Mouse (Mus musculus) forebrain, embryonic 13.5 days (tissue): ENCODE measurements around the gene Il2rb. TPM values are rescaled to one million over a fixed set of nuclear protein-coding genes. Genes with fewer than 3 reads are reported as not detected.
A peak's percentile ranks its signal among the peaks of the same experiment; 100 is the strongest.

Experiments
- ATAC-seq: fragments of 200-750 bp; cut with Nextera tagmentation; 2 replicates; pipeline ENCODE4 v1.8.0; 2017
- H3K27ac ChIP-seq: fragments of 300-500 bp; sonication (generic); 2 replicates; pipeline ENCODE4 v1.5.1; 2015; ENCODE audit warnings: inconsistent platforms, mild to moderate bottlenecking, moderate library complexity
- H3K27me3 ChIP-seq: fragments of 300-500 bp; sonication (generic); 2 replicates; pipeline ENCODE4 v1.6.1; 2015; ENCODE audit warnings: mild to moderate bottlenecking, inconsistent platforms
- H3K36me3 ChIP-seq: fragments of 300-500 bp; sonication (generic); 2 replicates; pipeline ENCODE4 v1.6.1; 2015; ENCODE audit warnings: mild to moderate bottlenecking, inconsistent platforms; ENCODE audit not compliant: poor library complexity, severe bottlenecking
- H3K4me1 ChIP-seq: fragments of 300-500 bp; sonication (generic); 2 replicates; pipeline ENCODE4 v1.6.1; 2015; ENCODE audit warnings: inconsistent platforms
- H3K4me2 ChIP-seq: fragments of 300-500 bp; sonication (generic); 2 replicates; pipeline ENCODE4 v1.6.1; 2015; ENCODE audit warnings: inconsistent platforms, mild to moderate bottlenecking, moderate library complexity
- H3K4me3 ChIP-seq: fragments of 300-500 bp; sonication (generic); 2 replicates; pipeline ENCODE4 v1.5.1; 2015; ENCODE audit warnings: mild to moderate bottlenecking, inconsistent platforms
- H3K9ac ChIP-seq: fragments of 300-500 bp; sonication (generic); 2 replicates; pipeline ENCODE4 v1.6.1; 2015; ENCODE audit warnings: mild to moderate bottlenecking, inconsistent platforms
- H3K9me3 ChIP-seq: fragments of 300-500 bp; sonication (generic); replicated peaks from 2 replicates; pipeline ENCODE4 v1.6.1; 2016; ENCODE audit warnings: inconsistent platforms
- WGBS: fragments of 180-500 bp; shearing (Covaris S2); methylation state at CpG from one replicate; pipeline ENCODE4 v1.1.7; 2015; 5-methylcytosine and 5-hydroxymethylcytosine counted together
- polyA plus RNA-seq: library from polyadenylated mRNA; unstranded; fragments of >200 nt; fragmentation: Nextera tagmentation; extraction: Ambion mirVana; gene quantifications from 2 replicates; pipeline ENCODE4 v1.2.1, GENCODE M21; 2015

The Il2rb gene
- not detected in 2 replicates for polyA plus RNA-seq

DNA sequence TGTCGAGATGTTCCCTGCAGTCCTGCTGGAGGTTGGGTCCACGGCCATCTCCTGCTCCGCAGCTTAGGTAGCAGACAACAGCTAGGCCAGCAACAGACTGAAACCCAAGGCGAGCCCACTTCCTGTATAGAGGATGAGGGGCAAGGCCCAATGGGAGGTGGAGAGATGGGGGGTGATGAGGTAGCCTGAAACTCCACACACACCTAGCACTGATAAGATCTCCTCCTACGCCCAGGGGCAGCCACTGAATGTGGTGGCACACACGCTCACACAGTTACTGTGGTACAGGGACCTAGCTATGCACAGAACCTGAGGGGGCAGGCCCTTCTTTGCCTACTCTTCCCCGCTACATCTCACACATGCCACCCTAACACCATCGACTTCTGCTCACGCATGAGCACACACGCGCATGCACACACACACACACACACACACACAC, at the start of gene Il2rb:
TSS of gene Il2rb (minus strand) at position 304 of the 439 bp plus-strand sequence.
- no peak within 1 kb of the TSS for H3K27ac ChIP-seq
- no peak for ATAC-seq
- H3K9me3 ChIP-seq = no peaks in the 10 kb centered on the region
- no peak within 1 kb of the TSS for H3K4me3 ChIP-seq
- H3K9ac ChIP-seq = no peak within 1 kb of the TSS
- H3K4me2 ChIP-seq = no peak within 1 kb of the TSS
- H3K36me3 ChIP-seq = no peaks in the 10 kb centered on the region
- H3K27me3 ChIP-seq = no peaks in the 10 kb centered on the region
- no peaks in the 10 kb centered on the region for H3K4me1 ChIP-seq
- WGBS = 93% methylated on average over 11 of the region's 11 CpGs

DNA sequence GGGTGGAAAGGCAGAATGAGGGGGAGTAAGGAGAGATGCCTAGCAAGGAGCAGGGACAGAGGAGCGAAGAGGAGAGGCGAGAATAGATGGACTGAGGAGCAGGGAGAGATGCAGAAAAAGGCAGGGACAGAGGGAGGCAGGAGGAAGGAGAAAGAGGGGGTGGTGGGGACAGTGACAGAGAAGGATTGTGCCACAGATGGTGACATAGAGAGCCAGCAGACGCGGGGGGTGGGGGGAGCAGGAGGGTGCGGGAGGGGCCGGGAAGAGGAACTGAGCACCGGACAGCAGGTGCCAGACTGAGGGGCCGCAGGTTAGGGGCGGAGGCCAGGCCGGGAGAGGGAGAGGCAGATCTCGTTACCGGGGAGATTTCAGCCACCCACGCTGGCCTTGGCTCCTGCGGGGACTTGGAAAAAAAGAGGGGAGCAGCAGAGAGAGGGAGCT, 49.5 kb upstream of the Il2rb start, which contains the start of gene Sstr3:
TSS of gene Sstr3 (minus strand) at position 125 of the 441 bp plus-strand sequence.
- Histone ChIP-seq H3K4me1 (peaks cover 37% of the 10 kb centered on the region), H3K36me3 (no peaks in the 10 kb centered on the region), H3K27ac (peak within 1 kb of the TSS; percentile 33; the same call in 1 of the 2 replicates), H3K4me3 (no peak within 1 kb of the TSS), H3K4me2 (peak within 1 kb of the TSS; percentile 43), H3K9me3 (no peaks in the 10 kb centered on the region), H3K9ac (peak within 1 kb of the TSS; percentile 38), H3K27me3 (no peaks in the 10 kb centered on the region)
- ATAC-seq = peak; percentile 39
- WGBS = 11% methylated on average over 14 of the region's 14 CpGs

DNA sequence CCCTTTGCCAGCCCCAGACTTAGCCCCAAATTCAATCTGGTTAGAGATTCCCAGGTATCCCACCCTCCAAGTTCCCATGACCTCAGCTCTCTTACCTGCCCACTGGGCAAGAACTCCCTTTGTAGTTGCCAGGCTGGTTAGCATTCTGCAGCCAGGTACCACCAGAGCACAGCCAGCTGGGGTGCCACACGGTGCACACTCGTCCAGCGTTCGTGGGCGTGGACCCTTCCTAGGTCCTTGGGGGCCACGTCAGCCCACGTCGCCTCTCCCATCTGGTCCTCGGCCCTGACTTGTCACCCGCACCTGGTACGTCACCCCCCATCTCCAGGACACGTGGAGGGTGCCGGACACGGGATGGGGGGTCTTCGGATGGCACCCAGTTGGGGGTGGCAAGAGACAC, 49.0 kb upstream of the Il2rb start:
- H3K4me2 ChIP-seq = peak overlapping the region; percentile 43
- ATAC-seq = no peak
- H3K27ac ChIP-seq = no peak overlapping the region

DNA sequence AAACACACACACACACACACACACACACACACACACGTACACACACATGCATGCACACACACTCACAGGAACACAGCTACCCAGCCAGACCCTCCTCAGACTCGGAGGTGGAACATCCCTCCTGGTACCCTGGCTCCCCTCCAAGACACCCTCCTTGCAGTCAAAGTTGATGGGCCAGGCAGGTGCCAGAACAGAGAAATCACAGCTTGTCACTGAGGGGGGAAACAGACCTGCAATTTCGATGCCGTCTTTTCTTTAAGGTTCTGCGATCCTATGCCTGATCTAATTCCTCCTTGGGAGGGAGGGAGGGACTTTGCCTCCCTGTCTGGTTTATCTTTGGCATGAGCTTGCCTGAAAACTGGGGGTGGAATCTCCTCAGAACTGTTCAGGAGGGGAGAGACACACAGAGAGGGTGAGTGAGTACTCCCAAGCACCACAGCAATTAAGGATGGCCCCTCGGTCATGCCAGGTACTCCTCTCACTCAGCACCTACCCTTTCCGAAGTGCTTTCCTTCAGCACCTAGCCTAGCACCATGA, 47.8 kb upstream of the Il2rb start:
- H3K36me3 ChIP-seq = no peaks in the 10 kb centered on the region
- H3K27me3 ChIP-seq = no peaks in the 10 kb centered on the region
- H3K4me1 ChIP-seq = peaks cover 37% of the 10 kb centered on the region
- no peak overlapping the region for H3K9ac ChIP-seq
- H3K9me3 ChIP-seq = no peaks in the 10 kb centered on the region
- peak overlapping the region; percentile 10 for H3K4me2 ChIP-seq
- peak; percentile 52; the same call in 1 of the 2 replicates for ATAC-seq
- WGBS = 54% methylated on average over 7 of the region's 7 CpGs
- H3K27ac ChIP-seq = peak overlapping the region; percentile 35
- H3K4me3 ChIP-seq = no peak overlapping the region

More for the DNA sequence above, 49.0 kb upstream of the Il2rb start:
- 79% methylated on average over 15 of the region's 15 CpGs for WGBS
- H3K4me3 ChIP-seq = no peak overlapping the region
- H3K9me3 ChIP-seq = no peaks in the 10 kb centered on the region
- H3K27me3 ChIP-seq = no peaks in the 10 kb centered on the region
- peak overlapping the region; percentile 34; the same call in 1 of the 2 replicates for H3K9ac ChIP-seq
- H3K36me3 ChIP-seq = no peaks in the 10 kb centered on the region
- H3K4me1 ChIP-seq = peaks cover 37% of the 10 kb centered on the region

DNA sequence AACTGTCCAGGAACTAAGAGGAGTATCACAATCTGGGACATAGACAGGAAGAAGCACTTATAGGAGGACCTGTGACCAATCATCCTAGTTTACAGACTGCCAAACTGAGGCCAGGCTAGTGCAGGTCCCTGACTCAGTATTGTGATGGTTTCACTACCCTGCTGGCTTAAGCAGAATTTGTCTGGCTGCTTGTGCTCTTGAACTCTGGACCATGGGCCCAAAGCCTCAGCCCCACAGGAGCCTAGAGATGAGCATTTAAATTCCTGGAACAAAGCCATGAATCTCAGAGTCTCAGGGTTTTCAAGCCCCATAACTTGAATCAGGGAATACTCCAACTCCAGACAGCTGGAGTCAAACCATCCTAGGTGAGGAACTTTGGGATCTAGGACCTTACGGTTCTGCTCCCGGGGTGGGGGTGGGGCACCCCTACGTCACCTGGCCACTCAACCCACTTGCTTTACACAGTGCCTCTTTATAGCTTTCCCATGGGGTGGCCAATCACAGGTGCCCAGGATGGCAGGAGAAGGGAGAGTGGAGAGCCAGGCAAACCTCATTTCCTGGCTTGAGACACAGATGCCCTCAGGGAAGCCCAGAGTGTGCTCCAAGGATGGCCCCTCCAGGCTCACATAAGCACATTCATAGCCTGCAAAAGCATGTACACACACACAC, 47.2 kb upstream of the Il2rb start:
- H3K9me3 ChIP-seq = no peaks in the 10 kb centered on the region
- peak overlapping the region; percentile 10; the same call in 1 of the 2 replicates for H3K4me2 ChIP-seq
- peaks cover 37% of the 10 kb centered on the region for H3K4me1 ChIP-seq
- no peaks in the 10 kb centered on the region for H3K36me3 ChIP-seq
- no peak for ATAC-seq
- WGBS = 89% methylated on average over 3 of the region's 3 CpGs
- H3K27me3 ChIP-seq = no peaks in the 10 kb centered on the region
- H3K9ac ChIP-seq = no peak overlapping the region
- H3K27ac ChIP-seq = peak overlapping the region; percentile 35
- H3K4me3 ChIP-seq = no peak overlapping the region

DNA sequence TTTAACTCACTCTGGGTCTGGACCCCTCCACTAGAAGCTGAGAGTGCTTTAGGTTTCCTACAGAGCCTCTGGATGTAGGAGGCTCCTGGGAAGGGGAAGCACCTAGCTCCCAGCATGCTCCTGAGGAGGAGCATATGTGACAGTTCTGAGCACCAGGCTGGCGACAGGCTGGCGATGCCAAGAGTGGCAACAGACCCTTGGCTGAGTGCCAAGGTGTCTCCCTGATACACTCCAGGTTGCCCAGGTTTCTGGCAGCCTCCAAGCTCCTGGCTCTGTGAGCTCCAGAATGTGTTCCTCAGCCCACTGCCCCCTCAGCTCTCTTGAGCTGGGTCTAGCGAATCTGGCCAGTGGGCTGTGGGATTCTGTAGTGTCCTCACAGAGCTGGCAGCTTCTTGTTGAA, 46.5 kb upstream of the Il2rb start:
- WGBS = 47% methylated on average over 3 of the region's 3 CpGs
- H3K4me2 ChIP-seq = 0 out of 2 replicates have a peak overlapping the region, but pooled peaks have one; percentile 10

DNA sequence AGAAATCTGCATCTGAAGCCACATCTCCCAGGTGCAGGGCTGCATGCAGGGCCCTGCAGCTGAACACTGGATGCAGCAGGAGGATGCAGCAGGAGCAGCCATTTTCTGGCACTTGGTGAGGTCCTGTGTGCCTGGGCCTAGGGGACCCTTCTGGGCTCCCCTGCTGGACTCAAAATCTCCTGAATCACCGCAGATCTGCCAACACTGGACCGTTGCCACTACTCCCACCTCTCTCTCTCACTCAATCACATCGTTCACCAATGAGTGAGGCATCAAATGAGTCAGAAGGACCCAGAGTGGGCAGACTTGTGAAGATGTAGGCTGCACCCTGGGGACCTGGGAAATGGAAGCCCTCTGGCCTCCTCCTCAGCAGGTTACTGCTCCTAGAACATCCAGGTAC, 46.0 kb upstream of the Il2rb start:
- WGBS = 76% methylated on average over 3 of the region's 3 CpGs
- Histone ChIP-seq H3K9me3 (no peaks in the 10 kb centered on the region), H3K4me1 (peaks cover 37% of the 10 kb centered on the region), H3K9ac (no peak overlapping the region), H3K36me3 (no peaks in the 10 kb centered on the region), H3K27me3 (no peaks in the 10 kb centered on the region), H3K27ac (peak overlapping the region; percentile 62), H3K4me3 (no peak overlapping the region), H3K4me2 (no peak overlapping the region)
- no peak for ATAC-seq

More for the DNA sequence above, 46.5 kb upstream of the Il2rb start:
- Histone ChIP-seq H3K27ac (peak overlapping the region; percentile 62), H3K9ac (peak overlapping the region; percentile 8; the same call in 1 of the 2 replicates), H3K36me3 (no peaks in the 10 kb centered on the region), H3K27me3 (no peaks in the 10 kb centered on the region), H3K4me1 (peaks cover 37% of the 10 kb centered on the region), H3K9me3 (no peaks in the 10 kb centered on the region), H3K4me3 (no peak overlapping the region)
- ATAC-seq = peak; percentile 66

DNA sequence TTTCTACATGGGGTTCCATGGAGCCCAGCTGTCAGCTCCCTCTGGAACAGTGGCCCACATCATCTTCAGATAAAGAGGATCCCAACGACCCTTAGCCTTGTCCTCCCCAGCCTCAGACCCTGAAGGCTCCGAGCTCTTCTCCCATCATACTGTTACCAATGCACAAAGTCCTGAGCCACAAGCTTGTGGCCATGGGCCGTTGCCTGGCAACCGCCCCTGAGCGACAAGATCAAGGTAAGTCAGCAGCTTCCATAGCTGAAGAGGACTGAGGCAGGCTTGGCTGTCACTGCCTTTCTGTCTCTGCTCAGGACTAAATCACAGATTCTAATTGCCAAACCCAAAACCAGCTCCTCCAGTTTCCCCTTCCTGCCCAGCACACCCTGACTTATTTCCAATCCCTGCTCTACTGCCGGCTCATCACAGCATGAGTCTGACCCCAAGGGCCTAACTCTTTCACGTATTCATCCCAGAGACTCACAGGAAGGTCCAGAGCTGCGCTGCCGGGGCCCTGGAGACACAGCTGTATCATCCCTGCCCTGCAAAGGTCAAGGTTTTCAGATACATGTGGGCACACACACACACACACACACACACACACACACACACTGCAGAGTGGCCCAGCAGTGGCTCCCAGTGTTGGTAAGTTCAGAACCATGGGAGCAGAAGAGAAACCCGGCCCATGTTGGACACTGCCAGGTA, 40.8 kb upstream of the Il2rb start:
- ATAC-seq = no peak
- Histone ChIP-seq H3K4me3 (no peak overlapping the region), H3K4me2 (no peak overlapping the region), H3K9ac (no peak overlapping the region; the same call in 1 of the 2 replicates), H3K4me1 (peaks cover 10% of the 10 kb centered on the region), H3K36me3 (no peaks in the 10 kb centered on the region), H3K9me3 (no peaks in the 10 kb centered on the region), H3K27ac (no peak overlapping the region), H3K27me3 (no peaks in the 10 kb centered on the region)
- 47% methylated on average over 10 of the region's 10 CpGs for WGBS

DNA sequence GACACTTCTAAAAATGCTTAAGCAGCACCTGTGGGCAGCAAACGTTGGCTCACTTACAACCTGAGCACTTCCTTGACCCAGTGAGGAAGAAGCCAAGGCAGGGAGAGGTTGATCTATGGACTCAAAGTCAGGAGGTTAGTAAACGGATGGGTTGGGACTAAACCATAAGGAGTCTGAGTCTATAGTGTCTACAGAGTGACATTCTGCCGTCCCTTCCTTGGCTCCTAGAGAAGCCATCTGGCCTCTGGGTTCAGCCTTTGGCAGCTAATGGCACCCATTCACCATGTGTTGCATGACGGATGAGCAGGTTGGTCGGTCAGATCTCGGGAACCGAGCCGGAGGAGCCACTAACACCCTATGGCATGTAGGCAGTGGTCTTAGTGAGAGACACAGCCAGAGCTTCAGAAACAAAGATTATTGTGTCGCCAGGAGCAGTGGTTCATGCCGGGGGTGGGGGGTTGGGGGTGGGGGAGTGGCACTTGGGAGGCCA, 38.3 kb upstream of the Il2rb start:
- Histone ChIP-seq H3K4me2 (no peak overlapping the region), H3K27me3 (no peaks in the 10 kb centered on the region), H3K4me3 (no peak overlapping the region), H3K4me1 (peaks cover 32% of the 10 kb centered on the region), H3K9ac (0 out of 2 replicates have a peak overlapping the region, but pooled peaks have one; percentile 3), H3K36me3 (no peaks in the 10 kb centered on the region), H3K27ac (no peak overlapping the region), H3K9me3 (no peaks in the 10 kb centered on the region)
- 83% methylated on average over 10 of the region's 10 CpGs for WGBS
- no peak for ATAC-seq

DNA sequence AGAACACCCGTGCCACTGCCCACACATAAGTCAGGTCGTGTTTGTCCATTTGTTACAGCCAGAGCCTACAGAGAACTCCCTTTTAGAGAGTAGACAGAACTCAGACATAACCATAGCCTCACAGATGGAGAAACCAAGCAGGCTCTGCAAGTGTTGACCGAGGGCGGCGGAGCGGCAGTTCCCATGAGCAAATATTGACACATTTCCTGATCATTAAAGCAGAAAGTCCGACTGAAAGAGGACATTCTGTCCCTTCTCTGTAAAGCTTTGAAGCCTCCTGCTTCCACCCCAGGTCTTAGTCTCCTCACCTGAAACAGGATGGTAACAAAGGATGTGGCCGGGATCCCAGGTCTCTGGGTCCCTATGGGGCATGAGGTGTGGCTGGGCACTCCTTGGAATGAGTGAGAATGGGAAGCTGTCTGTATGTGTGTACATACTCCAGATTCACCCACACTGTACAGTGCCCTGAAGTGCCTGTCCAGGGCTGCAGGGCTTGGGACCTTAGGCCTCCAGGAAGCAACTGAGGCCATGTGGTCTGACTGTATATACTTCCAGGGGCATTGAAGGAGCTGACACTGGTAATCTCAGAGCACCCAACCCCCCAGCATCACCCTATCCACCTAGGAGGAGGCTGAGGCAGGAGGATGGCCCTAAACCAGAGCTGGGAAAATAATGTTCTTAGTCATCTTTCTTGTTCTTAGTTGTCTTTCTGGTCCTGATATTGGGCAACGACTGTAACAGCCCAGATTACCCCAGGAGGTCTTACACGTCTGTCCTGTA, 37.7 kb upstream of the Il2rb start:
- Histone ChIP-seq H3K27ac (no peak overlapping the region), H3K4me3 (no peak overlapping the region), H3K27me3 (no peaks in the 10 kb centered on the region), H3K36me3 (no peaks in the 10 kb centered on the region), H3K9me3 (no peaks in the 10 kb centered on the region), H3K4me2 (no peak overlapping the region), H3K9ac (0 out of 2 replicates have a peak overlapping the region, but pooled peaks have one; percentile 3), H3K4me1 (peaks cover 32% of the 10 kb centered on the region)
- 78% methylated on average over 10 of the region's 10 CpGs for WGBS
- no peak for ATAC-seq

DNA sequence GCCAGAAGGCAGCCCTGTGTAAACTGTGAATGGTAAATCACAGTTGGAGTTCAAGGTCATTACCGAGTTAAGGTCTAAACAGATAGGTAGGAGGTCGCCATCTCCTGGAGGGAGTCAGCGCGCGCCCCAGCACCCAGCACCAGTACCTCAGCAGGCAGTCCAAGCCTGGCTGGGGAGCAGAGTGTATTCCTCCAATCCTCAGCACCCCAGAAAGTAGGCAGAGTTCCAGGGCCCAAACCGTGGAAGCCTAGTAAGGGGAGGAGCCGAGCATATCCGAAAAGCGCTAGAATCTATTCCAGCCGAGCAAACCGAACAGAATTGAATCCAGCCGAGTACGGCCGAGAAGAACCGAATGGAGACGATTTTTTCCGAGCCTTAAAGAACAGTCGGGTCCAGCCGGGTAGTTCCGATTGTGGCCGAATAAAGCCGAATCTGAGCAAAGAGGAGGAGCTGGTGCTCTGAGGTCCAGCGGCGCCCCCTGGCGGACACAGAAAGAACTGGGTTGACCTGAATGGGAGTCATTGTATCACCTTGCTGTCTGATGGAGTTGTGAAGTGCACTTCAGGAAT, 36.9 kb upstream of the Il2rb start:
- peak overlapping the region; percentile 66 for H3K9ac ChIP-seq

More for the DNA sequence above, 36.9 kb upstream of the Il2rb start:
- Histone ChIP-seq H3K27me3 (no peaks in the 10 kb centered on the region), H3K4me1 (peaks cover 32% of the 10 kb centered on the region), H3K36me3 (no peaks in the 10 kb centered on the region), H3K4me3 (peak overlapping the region; percentile 31), H3K9me3 (no peaks in the 10 kb centered on the region), H3K4me2 (peak overlapping the region; percentile 60), H3K27ac (peak overlapping the region; percentile 46; the same call in 1 of the 2 replicates)
- WGBS = under 1% methylated on average over 25 of the region's 25 CpGs
- ATAC-seq = peak; percentile 84
